Mouse (Mus musculus): ENCODE results near the gene Wbp4. TPM values are rescaled to one million over a fixed set of nuclear protein-coding genes. Genes with fewer than 3 reads are reported as not detected.

Wbp4 gene
- total RNA-seq, 2 experiments from 2014 or later, result 19.3 to 25.7 TPM

GRCm38 (mm10) chr14:79425979-79426729 lies 55.2 kb downstream of the Wbp4 start, which contains the start of gene Kbtbd7:
Kbtbd7 (plus strand) TSS chr14:79426511.
- no peak for TF ChIP-seq CTCF (IDR thresholded peaks at IDR 0.05)
- H3K4me3 ChIP-seq, result peak within 1 kb of the TSS; percentile 83
- intact Hi-C loops (cut with DNase I), result loop anchor here (2.0 kb wide), 1 partner anchor 33 kb away; no protein-coding TSS in a partner anchor

GRCm38 (mm10) chr14:79420083-79420685 lies 61.1 kb downstream of the Wbp4 start:
- Histone ChIP-seq H3K4me3 (no peak overlapping the region), H3K27ac (no peak overlapping the region)
- TF ChIP-seq CTCF (IDR thresholded peaks at IDR 0.05), result no peak
- no peak for DNase-seq
- intact Hi-C loops (cut with DNase I), result no loop called here

More at GRCm38 (mm10) chr14:79425979-79426729, 55.2 kb downstream of the Wbp4 start, which contains the start of gene Kbtbd7:
- peak; percentile 96 for DNase-seq
- H3K27ac ChIP-seq, result peak within 1 kb of the TSS; percentile 92

GRCm38 (mm10) chr14:79413121-79413520 lies 68.2 kb downstream of the Wbp4 start:
- intact Hi-C loops (cut with DNase I), result no loop called here
- Histone ChIP-seq H3K4me3 (no peak overlapping the region), H3K27ac (no peak overlapping the region)
- TF ChIP-seq CTCF (IDR thresholded peaks at IDR 0.05), result no peak
- no peak for DNase-seq

GRCm38 (mm10) chr14:79410662-79411061 lies 70.7 kb downstream of the Wbp4 start:
- Histone ChIP-seq H3K4me3 (no peak overlapping the region), H3K27ac (no peak overlapping the region)
- no peak for TF ChIP-seq CTCF (IDR thresholded peaks at IDR 0.05)
- intact Hi-C loops (cut with DNase I), result no loop called here
- no peak for DNase-seq

Other genes starting within 250 kb of the Wbp4 start
- gene Zfp957, start 234.2 kb downstream of the Wbp4 start, total RNA-seq (2021), result not detected
- gene Rgcc, start 179.9 kb downstream of the Wbp4 start, total RNA-seq (2021), result 10 to 100 TPM; 46.9 to 78.3 TPM
- gene Naa16, start 90.7 kb downstream of the Wbp4 start, total RNA-seq (2021), result 10 to 100 TPM; 22.3 to 22.9 TPM
- gene Mtrf1, start 83.7 kb downstream of the Wbp4 start, total RNA-seq (2021), result 1 to 10 TPM; 8.9 to 9.5 TPM
- 1 to 10 TPM; 5.4 to 7.2 TPM for gene Kbtbd7, start 55.0 kb downstream of the Wbp4 start, total RNA-seq (2021)
- under 1 TPM in 1 of 2 experiments, not detected in 1; 0.20 TPM for gene Kbtbd6, start 29.7 kb downstream of the Wbp4 start, total RNA-seq (2021)
- 1 to 10 TPM; 4.6 to 6.0 TPM for gene Elf1, start 326 bp downstream of the Wbp4 start, total RNA-seq (2021)
- 10 to 100 TPM; 96.5 to 97.2 TPM for gene Sugt1, start 106.2 kb upstream of the Wbp4 start, total RNA-seq (2021)
- under 1 TPM in 1 of 2 experiments, not detected in 1; 0.73 TPM for gene Cnmd, start 180.7 kb upstream of the Wbp4 start, total RNA-seq (2021)